Mouse (Mus musculus) layer of hippocampus, adult 11-12 months (tissue): ENCODE results near the gene B230217C12Rik.

Experiments
- DNase-seq: peaks from one replicate; pipeline ENCODE4 v3.0.0; 2022; ENCODE audit warnings: low spot score

B230217C12Rik gene

DNA sequence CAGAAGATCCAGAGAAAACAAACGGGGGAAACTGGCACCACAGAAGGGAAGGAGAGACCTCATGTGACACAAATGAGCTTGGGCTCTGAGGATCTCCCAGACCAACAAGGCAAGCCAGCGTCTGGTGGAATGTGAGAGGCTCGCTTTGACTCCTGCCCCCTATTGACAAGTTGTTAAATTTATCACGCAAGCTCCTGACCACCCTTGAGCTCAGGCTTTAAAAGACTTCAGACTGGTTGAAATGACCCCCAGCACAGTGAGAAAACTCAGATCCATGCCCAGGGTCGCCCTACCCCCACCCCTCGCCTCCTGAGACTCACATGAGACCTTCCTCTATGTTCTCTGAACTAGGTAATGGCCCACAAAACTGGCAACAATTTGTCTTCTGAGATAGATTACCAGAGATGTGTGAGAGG lies at the start of gene B230217C12Rik:
TSS of gene B230217C12Rik (plus strand) at position 242 of the 416 bp plus-strand sequence.
- DNase-seq, result no peak

DNA sequence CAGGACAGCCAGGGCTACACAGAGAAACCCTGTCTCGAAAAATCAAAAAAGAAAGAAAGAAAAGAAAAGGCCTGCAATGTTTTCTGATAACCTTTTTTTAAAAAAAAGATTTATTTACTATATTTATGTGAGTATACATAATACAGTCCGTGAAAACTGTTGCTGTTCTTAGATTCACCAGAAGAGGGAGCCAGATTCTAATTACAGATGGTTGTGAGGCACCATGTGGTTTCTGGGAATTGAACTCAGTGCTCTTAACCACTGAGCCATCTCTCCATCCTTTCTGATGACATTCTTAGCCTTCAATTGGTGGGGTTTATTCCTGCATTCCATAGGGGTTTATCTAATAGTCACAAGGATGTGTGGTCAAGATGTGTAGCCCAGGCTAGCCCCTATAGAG lies 47.4 kb upstream of the B230217C12Rik start:
- peak; percentile 72 for DNase-seq

DNA sequence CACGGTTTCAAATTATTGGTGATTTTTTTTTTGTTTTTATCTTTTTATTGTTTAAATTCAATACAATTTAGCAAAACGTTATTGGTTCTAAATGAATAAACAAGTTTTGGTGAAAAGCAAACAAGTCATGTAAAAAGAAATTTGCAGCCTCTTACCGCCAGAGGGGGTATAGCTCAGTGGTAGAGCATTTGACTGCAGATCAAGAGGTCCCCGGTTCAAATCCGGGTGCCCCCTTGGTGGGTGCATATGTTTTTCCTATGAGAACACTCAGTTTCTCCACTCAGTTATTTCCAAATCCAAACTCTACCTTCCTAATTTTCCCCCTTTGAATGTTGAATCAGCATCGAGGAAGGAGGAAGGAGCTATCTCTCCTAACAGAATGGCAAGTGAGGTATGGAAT lies 43.7 kb upstream of the B230217C12Rik start:
- peak; percentile 85 for DNase-seq

DNA sequence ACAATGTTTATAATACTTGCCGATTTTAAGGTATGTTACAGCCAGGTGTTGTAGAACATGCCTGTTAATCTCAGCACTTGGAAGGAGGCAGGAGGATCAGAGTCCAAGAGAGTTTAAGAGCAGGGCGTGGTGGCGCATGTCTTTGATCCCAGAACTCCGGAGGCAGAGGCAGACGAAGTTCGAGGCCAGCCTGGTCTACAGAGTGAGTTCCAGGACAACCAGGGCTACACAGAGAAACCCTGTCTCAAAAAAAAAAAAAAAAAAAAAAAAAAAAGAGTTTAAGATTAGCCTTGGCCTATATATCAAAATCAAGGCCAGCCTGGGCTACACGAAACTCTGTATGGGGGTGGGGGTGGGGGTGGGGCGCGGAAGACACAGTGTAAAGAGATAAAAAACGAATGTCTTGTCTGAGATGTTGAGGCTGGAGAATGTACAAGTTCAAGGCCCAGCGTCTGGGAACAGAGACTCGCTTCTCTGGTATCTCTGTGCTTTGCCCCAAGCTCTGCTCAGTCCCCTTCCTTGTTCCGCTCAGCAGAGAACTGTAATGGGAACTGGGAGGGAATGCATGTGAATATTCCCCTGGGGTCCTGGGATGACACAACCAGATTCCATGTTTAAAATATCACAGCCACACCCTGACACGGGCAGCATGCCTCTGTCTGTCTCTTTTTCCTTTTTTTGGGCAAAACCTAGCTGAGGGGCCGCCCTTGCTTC lies 43.1 kb upstream of the B230217C12Rik start:
- DNase-seq, result no peak

DNA sequence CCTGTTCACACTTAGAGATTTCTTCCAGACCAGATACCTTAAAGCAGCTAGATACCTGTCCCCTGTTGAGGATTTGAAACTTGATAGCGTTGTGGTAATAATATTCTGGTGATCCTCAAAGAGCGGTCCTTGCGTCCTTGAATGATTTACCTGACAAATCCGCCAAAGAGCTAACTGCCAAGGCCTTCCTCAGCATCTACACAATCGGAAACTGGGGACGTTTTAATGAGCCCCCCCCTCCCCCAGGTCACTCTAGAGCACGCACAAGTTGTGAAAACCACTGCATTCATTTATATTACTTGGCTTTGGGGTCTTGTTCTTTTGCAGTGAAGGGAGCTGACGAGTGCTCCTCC lies 42.5 kb upstream of the B230217C12Rik start:
- no peak for DNase-seq

DNA sequence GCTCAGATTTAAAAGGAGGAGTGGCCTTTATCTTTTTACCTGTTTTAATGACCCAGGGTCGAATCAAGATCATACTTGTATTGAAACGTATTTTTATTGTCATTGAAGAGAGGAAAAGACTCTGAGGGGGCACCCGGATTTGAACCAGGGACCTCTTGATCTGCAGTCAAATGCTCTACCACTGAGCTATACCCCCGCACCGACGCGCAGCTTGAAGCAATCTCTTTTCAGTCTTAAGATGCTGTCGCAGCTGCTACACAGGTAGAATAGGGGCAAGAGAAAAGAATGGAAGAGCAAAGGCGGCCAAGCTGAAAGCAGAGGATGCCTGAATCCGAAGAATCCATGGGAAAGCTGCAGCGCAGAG lies 41.8 kb upstream of the B230217C12Rik start, which contains the start of gene Lasp1:
TSS of gene Lasp1 (plus strand) at position 219 of the 364 bp plus-strand sequence.
- DNase-seq, result peak; percentile 90

DNA sequence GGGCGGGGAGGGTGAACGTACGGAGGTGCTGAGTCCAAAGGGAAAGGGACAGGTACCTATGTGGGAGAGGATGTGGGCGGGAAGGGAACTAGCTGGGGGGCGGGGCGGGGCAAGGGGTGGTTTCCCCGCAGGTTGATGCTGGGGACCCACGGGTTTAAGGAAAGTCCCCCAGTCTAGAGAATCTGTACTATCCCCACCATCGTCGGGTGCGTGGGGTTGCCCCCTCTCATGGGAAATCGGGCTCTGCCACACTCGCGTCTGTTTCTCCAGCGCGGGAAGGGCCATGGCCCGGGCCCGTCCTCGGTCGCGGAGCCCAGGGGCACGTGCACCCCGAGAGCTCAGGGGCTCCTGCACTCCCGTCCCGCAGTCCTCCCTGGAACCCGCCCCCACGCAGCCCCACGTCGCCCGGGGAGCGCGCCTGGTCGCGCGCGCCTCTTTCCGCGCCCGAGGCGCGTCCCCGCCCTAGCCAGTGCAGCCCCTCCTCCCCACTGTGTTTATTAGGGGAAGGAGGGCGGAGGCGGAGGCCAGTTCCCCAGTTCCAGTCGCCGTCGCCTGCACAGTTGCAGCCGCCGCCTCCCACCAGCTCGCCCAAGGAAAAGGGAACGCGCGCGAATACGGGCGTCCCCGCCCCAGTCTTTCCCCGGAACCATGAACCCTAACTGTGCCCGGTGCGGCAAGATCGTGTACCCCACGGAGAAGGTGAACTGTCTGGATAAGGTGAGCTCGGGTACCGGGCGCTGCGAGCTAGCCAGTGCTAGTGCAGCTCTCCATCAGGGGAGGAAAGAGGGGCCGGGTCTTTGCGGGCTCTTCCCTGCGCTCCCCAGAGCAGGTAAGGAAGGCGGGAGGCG lies 41.2 kb upstream of the B230217C12Rik start:
- peak; percentile 87 for DNase-seq

DNA sequence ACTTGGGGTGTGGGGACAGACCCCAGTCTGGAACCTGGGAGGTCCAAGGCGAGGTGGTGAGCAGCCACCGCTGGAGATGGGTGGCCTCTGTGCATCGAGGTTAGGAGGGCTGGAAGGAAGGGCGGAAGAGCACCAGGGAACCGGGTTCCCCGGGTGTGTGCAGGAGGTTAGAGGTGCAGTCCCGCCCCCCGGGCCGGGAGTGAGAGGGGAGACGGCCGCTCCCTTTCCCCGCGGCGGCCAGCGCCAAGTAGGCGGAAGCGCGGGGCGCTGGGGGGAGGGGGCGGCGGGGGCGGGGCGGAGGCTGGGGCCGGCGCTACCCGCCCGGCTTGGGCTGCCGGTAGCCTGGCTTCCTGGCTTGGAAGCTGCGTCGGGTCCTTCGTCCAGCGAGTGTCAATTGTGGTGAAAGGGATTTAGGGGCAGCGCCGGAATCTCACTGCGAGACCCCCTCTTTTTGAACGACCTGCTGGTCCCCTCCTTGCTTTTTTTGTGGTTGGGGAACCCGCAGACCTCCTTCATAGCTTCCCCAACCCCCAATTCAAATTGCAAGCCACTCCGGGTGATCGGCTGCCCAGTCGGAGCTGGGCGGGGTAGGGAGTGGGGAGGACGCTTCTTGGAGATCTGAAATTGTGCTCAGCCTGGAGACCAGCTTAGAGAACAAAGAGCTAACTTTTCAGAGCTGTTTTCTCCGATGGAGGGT lies 40.4 kb upstream of the B230217C12Rik start:
- DNase-seq, result peak; percentile 63

DNA sequence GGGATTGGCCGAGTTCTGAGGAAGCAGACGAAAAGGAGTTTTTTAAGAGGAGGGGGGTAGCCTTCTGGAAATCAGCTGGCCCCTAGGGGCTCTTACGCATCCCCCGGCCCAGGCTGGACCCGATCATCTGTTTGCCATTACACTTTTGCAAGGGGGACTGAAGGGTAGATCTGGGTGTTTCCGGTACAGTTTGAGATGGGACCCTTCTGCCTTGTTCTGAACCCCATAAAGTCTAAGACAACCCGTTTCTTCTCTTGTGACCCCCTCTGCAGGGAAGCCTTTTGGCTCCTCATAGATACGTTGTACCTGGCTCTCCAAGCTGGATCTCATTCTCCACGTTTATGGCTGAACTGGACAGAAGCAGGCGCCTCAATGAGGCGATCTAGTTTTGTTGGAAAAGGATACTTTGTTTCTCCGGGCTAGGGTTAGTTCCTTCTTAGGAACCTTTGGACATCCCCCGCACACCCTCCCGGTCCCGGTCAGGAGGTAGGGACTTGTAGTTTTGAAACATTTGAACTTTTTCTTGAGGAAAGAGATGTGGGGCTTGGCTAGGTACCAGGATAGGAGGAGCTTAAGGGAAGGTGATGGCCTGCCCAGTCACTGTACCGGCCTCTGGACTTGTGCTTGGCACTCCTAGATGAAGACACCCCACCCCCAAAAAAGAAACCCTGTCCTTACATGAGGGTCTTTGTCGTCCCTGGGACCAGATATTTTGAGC lies 39.7 kb upstream of the B230217C12Rik start:
- no peak for DNase-seq

DNA sequence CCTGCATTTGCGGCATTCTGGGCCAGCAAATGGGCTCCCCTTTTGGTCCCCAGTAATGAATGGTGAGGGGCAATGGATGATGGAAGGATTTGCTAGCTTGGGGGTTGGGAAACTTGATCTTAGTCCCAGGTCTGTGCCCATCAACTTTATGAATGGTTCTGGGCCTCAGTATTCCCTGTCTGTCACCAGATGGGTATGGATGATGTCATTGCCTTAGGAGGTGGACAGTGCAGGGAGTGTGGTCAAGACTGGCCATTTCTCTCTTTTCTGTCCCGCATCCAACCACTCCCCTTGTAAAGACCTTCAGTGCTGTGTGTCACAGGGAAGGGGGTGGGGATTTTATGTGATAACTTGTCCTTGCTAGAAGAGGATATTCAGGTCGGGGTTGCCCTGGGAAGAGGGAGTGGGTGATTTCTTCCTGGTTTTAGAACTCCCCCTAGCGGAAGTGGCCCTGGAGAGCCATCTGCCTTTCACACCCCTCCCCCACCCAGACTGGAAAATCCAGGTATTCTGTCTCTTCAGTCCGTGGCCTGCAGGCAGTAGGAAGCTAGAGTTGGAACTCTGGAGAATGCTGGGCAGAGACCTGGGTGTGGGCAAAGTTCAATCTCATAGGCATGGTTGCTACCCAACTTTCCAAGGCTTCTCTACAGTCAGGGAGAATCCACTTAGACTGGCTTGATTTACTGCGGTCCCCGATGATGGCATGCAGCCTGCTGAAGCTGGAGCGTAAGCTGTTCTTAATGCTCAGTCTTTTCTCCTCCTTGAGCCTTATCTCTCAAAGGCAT lies 39.0 kb upstream of the B230217C12Rik start:
- peak; percentile 64 for DNase-seq

DNA sequence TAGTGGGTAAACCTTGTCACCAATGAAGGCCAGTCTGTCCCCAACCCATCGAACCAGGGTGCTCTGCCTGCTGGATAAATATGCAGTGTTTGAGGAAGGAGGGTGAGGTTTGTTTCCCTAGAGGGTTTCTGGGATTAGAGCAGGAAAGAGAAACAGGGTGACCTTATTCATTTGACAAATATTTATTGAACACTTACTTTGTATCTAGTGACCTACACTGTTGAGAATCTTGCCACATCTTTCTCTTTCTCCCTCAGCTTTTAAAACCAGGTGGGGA lies 38.4 kb upstream of the B230217C12Rik start:
- DNase-seq, result no peak

DNA sequence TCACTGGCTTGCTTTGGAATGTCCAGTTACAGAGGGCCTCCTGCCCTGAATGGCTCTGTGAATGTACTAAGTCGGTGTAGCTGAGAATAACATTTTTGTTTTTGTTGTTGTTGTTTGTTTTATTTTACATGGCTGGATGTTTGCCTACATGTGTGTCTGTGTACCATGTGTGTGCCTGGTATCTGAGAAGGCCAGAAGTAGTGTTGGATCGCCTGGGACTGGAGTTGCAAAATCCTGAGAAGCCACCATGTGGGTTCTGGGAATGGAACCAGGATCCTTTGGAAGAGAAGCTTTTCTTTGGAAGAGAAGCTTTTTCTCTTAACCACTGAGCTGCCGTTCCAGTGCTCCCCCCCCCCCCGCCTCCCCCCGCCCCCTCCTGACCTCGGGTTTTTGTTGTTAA lies 38.1 kb upstream of the B230217C12Rik start:
- no peak for DNase-seq

DNA sequence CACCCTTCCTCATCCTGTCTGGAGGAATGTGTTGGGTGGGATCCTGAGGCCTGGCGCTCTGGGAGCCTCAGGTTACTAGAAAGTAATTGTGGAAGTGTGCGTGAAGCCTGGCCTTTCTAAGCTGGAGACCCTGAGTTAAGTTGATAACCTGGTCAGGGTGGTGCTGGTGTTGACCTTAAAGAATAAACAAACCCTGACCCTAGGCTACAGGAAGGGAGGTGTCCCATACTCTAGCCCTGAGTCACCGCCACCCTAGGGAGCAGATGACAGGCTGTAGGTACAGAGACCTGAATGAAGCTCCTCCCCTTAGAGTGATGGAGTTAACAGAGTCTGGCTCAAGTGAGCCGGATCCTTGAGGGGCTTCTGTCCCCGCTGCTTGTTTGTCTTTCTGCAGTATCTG lies 36.7 kb upstream of the B230217C12Rik start:
- DNase-seq, result no peak

DNA sequence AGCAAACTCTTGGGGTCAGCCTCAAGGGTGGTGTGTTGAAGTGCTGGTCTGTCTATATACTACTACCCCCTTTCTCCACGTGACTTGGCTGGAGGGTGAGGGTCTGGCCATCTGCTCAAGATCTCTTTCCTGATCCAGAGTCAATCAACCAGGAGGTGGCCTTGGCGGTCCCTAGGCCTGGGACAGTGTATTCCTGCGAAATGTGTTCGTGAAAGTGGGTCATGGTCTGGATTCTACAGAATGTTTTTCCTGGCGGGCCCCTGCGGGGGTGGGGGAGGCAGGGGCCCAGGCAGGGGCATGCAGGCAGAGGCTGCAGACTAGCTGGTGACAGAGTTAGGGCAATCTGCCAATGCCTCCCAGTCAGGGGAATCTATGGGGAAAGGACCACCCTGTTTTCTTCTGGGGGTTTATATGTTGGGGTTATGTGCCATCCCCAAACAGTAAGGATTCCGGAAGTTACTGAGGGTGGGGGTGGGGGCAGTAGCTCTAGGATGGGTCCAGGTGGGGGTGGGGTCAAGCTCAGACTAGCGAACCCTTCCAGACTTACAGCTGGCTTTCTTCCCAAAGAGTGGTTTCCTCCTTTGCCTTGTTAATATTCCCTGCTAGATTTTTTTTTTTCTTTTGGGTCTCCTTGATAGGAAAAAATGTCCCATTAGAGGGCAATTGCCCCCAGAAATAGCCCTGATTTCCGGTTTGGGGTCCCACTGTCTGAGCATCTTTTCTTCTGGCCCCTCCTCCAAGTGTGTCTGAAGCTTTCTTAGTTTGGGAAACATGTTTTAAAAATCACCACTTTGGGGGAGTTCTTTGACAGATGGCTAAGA lies 35.5 kb upstream of the B230217C12Rik start:
- DNase-seq, result no peak

DNA sequence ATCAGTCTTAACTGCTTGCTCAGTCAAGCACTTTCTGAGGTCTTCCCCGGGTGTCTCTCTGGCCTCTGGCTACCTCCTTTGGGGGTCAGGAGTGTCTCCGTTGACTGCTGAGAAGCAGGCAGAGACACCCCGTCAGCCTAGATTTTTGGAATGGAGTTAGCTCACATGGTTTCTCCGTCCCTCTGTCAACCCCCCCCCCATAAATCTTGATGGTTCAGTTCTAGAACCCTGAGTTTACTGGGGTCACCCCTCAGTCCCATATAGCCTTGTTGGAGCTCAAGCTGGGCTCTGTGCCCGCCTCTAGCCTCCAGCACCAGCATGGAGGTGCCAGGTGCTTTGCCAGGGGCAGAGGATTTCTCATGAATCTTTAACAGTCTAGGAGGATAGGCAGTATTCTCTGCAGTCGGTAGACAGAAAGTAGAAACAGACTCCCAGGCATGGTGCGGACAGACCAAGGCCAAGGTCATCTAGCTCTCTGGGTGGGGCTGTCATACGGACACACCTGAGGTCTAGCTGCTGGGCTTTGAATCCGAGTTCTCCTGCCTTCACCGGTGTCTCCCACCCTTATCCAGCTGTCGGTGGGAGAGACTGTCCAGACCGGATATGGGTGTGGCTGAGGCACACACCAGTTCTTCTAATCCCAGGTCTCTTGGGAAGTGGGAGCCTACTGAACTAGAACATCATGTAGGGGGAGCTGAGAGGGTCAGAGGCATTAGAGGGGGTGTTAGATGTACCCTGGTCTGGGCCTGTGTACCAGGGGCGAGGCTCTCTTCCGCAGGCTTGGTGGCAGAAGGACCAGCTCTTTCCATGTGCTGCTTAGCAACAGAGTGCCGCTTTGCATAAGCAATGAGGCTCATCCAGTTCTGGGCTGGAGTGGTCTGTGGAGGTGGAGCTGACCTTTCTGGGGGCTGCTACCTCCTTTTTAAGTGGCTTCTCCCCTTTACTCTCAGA lies 34.6 kb upstream of the B230217C12Rik start:
- no peak for DNase-seq

DNA sequence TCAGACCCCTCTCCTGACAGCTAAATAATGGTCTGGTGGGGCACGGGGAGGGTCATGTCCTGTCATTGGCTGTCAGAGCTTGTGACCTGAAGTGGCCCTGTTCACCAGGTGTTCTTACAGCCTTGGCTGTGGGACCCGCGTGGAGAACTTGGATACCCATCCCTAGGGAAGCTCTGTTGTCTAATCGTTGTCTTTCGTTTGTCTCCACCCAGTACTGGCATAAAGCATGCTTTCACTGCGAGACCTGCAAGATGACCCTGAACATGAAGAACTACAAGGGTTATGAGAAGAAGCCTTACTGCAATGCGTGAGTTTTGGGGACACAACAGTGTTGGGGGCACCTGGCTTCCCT lies 34.0 kb upstream of the B230217C12Rik start:
- DNase-seq, result no peak

DNA sequence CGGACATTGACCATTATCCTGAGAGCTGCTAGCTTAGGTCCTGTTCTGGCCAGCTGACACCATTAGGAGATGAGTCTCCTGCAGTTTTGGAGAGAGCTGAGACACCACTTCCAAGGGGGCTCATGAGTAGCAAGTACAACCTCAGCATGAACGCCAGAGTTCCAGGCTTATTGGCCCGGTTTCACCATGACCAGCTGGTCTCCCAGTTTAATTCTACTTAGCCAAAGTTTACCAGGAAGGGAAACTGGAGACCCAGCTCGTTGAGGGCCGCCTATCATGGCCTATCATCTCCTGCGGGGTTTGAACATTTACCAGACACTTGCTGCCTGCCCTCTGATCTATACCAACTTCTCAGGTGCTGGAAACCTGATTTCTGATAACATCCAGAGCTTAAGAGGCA lies 33.0 kb upstream of the B230217C12Rik start:
- DNase-seq, result no peak

DNA sequence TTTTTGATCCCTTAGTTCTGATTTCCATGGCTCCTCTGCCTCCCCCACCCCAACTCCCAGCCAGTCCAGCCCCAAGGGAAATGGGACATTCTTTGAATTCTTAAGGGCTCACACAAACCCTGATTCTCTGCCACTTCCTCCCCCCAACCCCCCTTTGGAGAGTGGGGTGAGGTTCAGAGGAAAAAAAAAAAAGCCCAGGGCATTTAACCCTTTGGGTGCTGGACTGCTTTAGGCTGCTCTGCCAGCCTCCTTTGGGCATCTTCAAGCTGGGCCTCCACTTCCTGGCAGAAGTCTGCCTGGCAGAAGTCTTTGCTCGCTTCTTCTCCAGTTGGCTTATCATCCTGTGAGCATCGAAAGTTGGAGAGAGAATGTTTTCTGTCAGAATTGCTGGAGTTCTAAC lies 32.5 kb upstream of the B230217C12Rik start:
- no peak for DNase-seq

DNA sequence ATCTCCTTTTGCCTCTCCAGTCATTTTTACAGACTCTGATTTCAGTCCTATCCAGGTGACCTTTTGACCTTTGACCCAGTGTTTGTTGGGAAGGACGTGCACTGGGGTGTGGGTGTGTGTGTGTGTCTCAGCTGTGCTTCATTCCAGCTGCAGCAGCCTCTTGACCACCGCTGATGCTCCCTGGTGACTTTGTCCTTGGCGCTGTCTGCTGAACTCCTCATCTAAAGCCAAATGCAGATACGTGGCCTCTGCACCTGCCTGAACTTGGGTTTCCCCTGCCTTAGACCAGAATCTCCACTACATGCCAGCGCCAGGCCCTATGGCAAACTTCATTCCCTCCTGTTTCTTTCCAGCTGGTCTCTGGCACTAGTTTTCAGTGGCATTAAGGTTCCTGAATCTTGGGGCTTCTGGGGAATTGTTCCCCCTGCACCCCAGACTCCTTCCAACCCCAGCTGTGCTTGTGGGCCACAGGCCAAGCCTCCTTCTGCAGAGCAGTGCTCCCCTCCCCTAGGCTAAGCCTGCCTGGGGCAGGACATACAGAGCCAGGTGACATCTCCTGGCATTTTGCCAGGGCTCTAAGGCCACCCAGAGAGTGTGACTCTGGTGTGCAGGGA lies 31.9 kb upstream of the B230217C12Rik start:
- DNase-seq, result no peak
